Comparison of ENCODE assay signal across 1 mouse cellular context in the genomic region with DNA sequence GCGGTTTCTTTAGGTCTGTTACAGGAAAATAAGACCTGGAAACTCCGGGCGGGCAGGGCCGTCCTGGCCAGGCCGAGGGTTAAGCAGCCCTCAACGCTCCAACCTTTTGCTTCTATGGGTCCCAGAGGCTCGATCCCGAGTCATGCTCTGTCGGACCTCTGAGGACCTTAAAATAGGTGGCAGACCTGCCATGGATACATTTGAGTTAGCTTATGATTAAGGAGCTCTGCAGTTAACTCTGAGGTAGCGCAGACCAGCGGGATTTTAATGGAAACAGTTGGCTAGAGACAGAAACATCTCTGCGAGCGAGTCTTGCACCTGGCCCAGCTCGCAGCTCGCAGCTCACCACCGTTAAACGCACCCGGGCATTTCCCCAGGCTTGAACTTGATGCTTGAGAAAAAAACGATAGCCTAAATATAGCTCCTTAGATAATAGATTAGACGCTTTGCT.
TF ChIP-seq lines count a peak whose summit lies in the region.

No protein-coding gene starts in this region.

TF ChIP-seq in CH12.LX, 34 proteins besides CTCF, POLR2A, EP300 and RAD21 (continued from another document):
- no peak for TF ChIP-seq SIN3A (IDR thresholded peaks at IDR 0.05; ENCODE audit: low read length)
- TF ChIP-seq ZKSCAN1 (IDR thresholded peaks at IDR 0.05; ENCODE audit: borderline replicate concordance, low read depth, low read length) = no peak
- TF ChIP-seq ZNF384 (IDR thresholded peaks at IDR 0.05; ENCODE audit: low read depth, low read length) = peak; percentile 84
- no peak for TF ChIP-seq ELF1 (IDR thresholded peaks at IDR 0.05; ENCODE audit: low read depth, low read length)
- TF ChIP-seq BHLHE40 (IDR thresholded peaks at IDR 0.05; ENCODE audit: low read depth, low read length) = no peak
- TF ChIP-seq ETS1 (conservative IDR thresholded peaks at IDR 0.05; ENCODE audit: low read depth, low read length) = peak; percentile 37; the same call in 1 of the 2 replicates
- no peak for TF ChIP-seq PAX5 (IDR thresholded peaks at IDR 0.05; ENCODE audit: low read length)
